Mouse (Mus musculus): ENCODE data around the gene Ube4a. TPM values are rescaled to one million over a fixed set of nuclear protein-coding genes. Genes with fewer than 3 reads are reported as not detected.

The Ube4a gene
- polyA plus RNA-seq, 1 experiment from 2014 or later, result 38.2 TPM

- no peaks in the 10 kb centered on the region for H3K9me3 ChIP-seq (ENCODE audit: control insufficient read depth, low read length)
- no peaks in the 10 kb centered on the region for H3K36me3 ChIP-seq (ENCODE audit: control insufficient read depth, insufficient read depth, low read length)
- no peak overlapping the region for H3K27ac ChIP-seq (ENCODE audit: low read depth, low read length)
- no peaks in the 10 kb centered on the region for H3K27me3 ChIP-seq (ENCODE audit: control insufficient read depth, insufficient read depth, low read length)
- no peak overlapping the region for H3K4me3 ChIP-seq (ENCODE audit: low read depth, low read length)
- ATAC-seq (ENCODE audit: insufficient read depth, low FRiP score, low TSS enrichment), result no peak
- no peaks in the 10 kb centered on the region for H3K4me1 ChIP-seq (ENCODE audit: control insufficient read depth, insufficient read depth, low read length)
- DNase-seq (ENCODE audit: low spot score), result no peak
- H3K4me2 ChIP-seq (ENCODE audit: low read depth), result no peak overlapping the region
- 79% methylated on average over 14 of the region's 14 CpGs for WGBS
- no peak overlapping the region for H3K9ac ChIP-seq (ENCODE audit: low read length)
Measured at GRCm38 (mm10) chr9:44986242-44986781, 20.9 kb upstream of the Ube4a start.

- Histone ChIP-seq H3K27me3 (ENCODE audit: control insufficient read depth, insufficient read depth, low read length) (no peaks in the 10 kb centered on the region), H3K4me3 (ENCODE audit: low read depth, low read length) (no peak overlapping the region), H3K36me3 (ENCODE audit: control insufficient read depth, insufficient read depth, low read length) (no peaks in the 10 kb centered on the region), H3K4me2 (ENCODE audit: low read depth) (no peak overlapping the region), H3K4me1 (ENCODE audit: control insufficient read depth, insufficient read depth, low read length) (no peaks in the 10 kb centered on the region), H3K9ac (ENCODE audit: low read length) (no peak overlapping the region), H3K27ac (ENCODE audit: low read depth, low read length) (no peak overlapping the region), H3K9me3 (ENCODE audit: control insufficient read depth, low read length) (no peaks in the 10 kb centered on the region)
- 76% methylated on average over 3 of the region's 3 CpGs for WGBS
- no peak for ATAC-seq (ENCODE audit: insufficient read depth, low FRiP score, low TSS enrichment)
- DNase-seq (ENCODE audit: low spot score), result no peak
Measured at GRCm38 (mm10) chr9:44985721-44986161, 20.3 kb upstream of the Ube4a start.

GRCm38 (mm10) chr9:44983001-44983400 is 17.6 kb upstream of the Ube4a start:
- H3K36me3 ChIP-seq (ENCODE audit: control insufficient read depth, insufficient read depth, low read length), result no peaks in the 10 kb centered on the region
- H3K27ac ChIP-seq (ENCODE audit: low read depth, low read length), result no peak overlapping the region
- no peak for DNase-seq (ENCODE audit: low spot score)
- H3K9me3 ChIP-seq (ENCODE audit: control insufficient read depth, low read length), result no peaks in the 10 kb centered on the region
- 82% methylated on average over 2 of the region's 2 CpGs for WGBS
- no peak overlapping the region for H3K9ac ChIP-seq (ENCODE audit: low read length)
- ATAC-seq (ENCODE audit: insufficient read depth, low FRiP score, low TSS enrichment), result no peak
- H3K4me3 ChIP-seq (ENCODE audit: low read depth, low read length), result no peak overlapping the region
- no peak overlapping the region for H3K4me2 ChIP-seq (ENCODE audit: low read depth)
- no peaks in the 10 kb centered on the region for H3K27me3 ChIP-seq (ENCODE audit: control insufficient read depth, insufficient read depth, low read length)
- H3K4me1 ChIP-seq (ENCODE audit: control insufficient read depth, insufficient read depth, low read length), result no peaks in the 10 kb centered on the region

GRCm38 (mm10) chr9:44982531-44982930 is 17.1 kb upstream of the Ube4a start:
- no peak overlapping the region for H3K4me3 ChIP-seq (ENCODE audit: low read depth, low read length)
- H3K27me3 ChIP-seq (ENCODE audit: control insufficient read depth, insufficient read depth, low read length), result no peaks in the 10 kb centered on the region
- no peak overlapping the region for H3K27ac ChIP-seq (ENCODE audit: low read depth, low read length)
- no peaks in the 10 kb centered on the region for H3K36me3 ChIP-seq (ENCODE audit: control insufficient read depth, insufficient read depth, low read length)
- ATAC-seq (ENCODE audit: insufficient read depth, low FRiP score, low TSS enrichment) (no peak), DNase-seq (ENCODE audit: low spot score) (no peak)
- H3K9me3 ChIP-seq (ENCODE audit: control insufficient read depth, low read length), result no peaks in the 10 kb centered on the region
- 81% methylated on average over 3 of the region's 3 CpGs for WGBS
- H3K4me2 ChIP-seq (ENCODE audit: low read depth), result no peak overlapping the region
- H3K9ac ChIP-seq (ENCODE audit: low read length), result no peak overlapping the region
- no peaks in the 10 kb centered on the region for H3K4me1 ChIP-seq (ENCODE audit: control insufficient read depth, insufficient read depth, low read length)

- 93% methylated on average over 8 of the region's 8 CpGs for WGBS
- Histone ChIP-seq H3K9me3 (ENCODE audit: control insufficient read depth, low read length) (no peaks in the 10 kb centered on the region), H3K9ac (ENCODE audit: low read length) (no peak overlapping the region), H3K27ac (ENCODE audit: low read depth, low read length) (no peak overlapping the region), H3K4me1 (ENCODE audit: control insufficient read depth, insufficient read depth, low read length) (no peaks in the 10 kb centered on the region), H3K36me3 (ENCODE audit: control insufficient read depth, insufficient read depth, low read length) (no peaks in the 10 kb centered on the region), H3K4me2 (ENCODE audit: low read depth) (no peak overlapping the region), H3K27me3 (ENCODE audit: control insufficient read depth, insufficient read depth, low read length) (no peaks in the 10 kb centered on the region), H3K4me3 (ENCODE audit: low read depth, low read length) (no peak overlapping the region)
- ATAC-seq (ENCODE audit: insufficient read depth, low FRiP score, low TSS enrichment) (no peak), DNase-seq (ENCODE audit: low spot score) (no peak)
Measured at GRCm38 (mm10) chr9:44982081-44982480, 16.7 kb upstream of the Ube4a start.

- Histone ChIP-seq H3K9me3 (ENCODE audit: control insufficient read depth, low read length) (no peaks in the 10 kb centered on the region), H3K27me3 (ENCODE audit: control insufficient read depth, insufficient read depth, low read length) (no peaks in the 10 kb centered on the region), H3K4me3 (ENCODE audit: low read depth, low read length) (no peak within 1 kb of the TSS), H3K4me2 (ENCODE audit: low read depth) (no peak within 1 kb of the TSS), H3K36me3 (ENCODE audit: control insufficient read depth, insufficient read depth, low read length) (no peaks in the 10 kb centered on the region), H3K9ac (ENCODE audit: low read length) (no peak within 1 kb of the TSS), H3K27ac (ENCODE audit: low read depth, low read length) (no peak within 1 kb of the TSS), H3K4me1 (ENCODE audit: control insufficient read depth, insufficient read depth, low read length) (no peaks in the 10 kb centered on the region)
- WGBS, result 81% methylated on average over 4 of the region's 4 CpGs
- DNase-seq (ENCODE audit: low spot score), result no peak
- ATAC-seq (ENCODE audit: insufficient read depth, low FRiP score, low TSS enrichment), result no peak
Measured at GRCm38 (mm10) chr9:44981676-44982075, 16.3 kb upstream of the Ube4a start, which contains the start of gene Cd3d. Cd3d (plus strand) TSS chr9:44981786.

GRCm38 (mm10) chr9:44981104-44981503 is 15.7 kb upstream of the Ube4a start:
- DNase-seq (ENCODE audit: low spot score) (no peak), ATAC-seq (ENCODE audit: insufficient read depth, low FRiP score, low TSS enrichment) (no peak)
- no peaks in the 10 kb centered on the region for H3K9me3 ChIP-seq (ENCODE audit: control insufficient read depth, low read length)
- 79% methylated on average over 2 of the region's 2 CpGs for WGBS
- no peaks in the 10 kb centered on the region for H3K36me3 ChIP-seq (ENCODE audit: control insufficient read depth, insufficient read depth, low read length)
- H3K4me1 ChIP-seq (ENCODE audit: control insufficient read depth, insufficient read depth, low read length), result no peaks in the 10 kb centered on the region
- H3K4me3 ChIP-seq (ENCODE audit: low read depth, low read length), result no peak overlapping the region
- no peak overlapping the region for H3K4me2 ChIP-seq (ENCODE audit: low read depth)
- H3K27me3 ChIP-seq (ENCODE audit: control insufficient read depth, insufficient read depth, low read length), result no peaks in the 10 kb centered on the region
- H3K27ac ChIP-seq (ENCODE audit: low read depth, low read length), result no peak overlapping the region
- no peak overlapping the region for H3K9ac ChIP-seq (ENCODE audit: low read length)

- ATAC-seq (ENCODE audit: insufficient read depth, low FRiP score, low TSS enrichment) (no peak), DNase-seq (ENCODE audit: low spot score) (no peak)
- Histone ChIP-seq H3K4me3 (ENCODE audit: low read depth, low read length) (no peak within 1 kb of the TSS), H3K9me3 (ENCODE audit: control insufficient read depth, low read length) (no peaks in the 10 kb centered on the region), H3K4me2 (ENCODE audit: low read depth) (no peak within 1 kb of the TSS), H3K9ac (ENCODE audit: low read length) (no peak within 1 kb of the TSS), H3K27me3 (ENCODE audit: control insufficient read depth, insufficient read depth, low read length) (no peaks in the 10 kb centered on the region), H3K4me1 (ENCODE audit: control insufficient read depth, insufficient read depth, low read length) (no peaks in the 10 kb centered on the region), H3K27ac (ENCODE audit: low read depth, low read length) (no peak within 1 kb of the TSS), H3K36me3 (ENCODE audit: control insufficient read depth, insufficient read depth, low read length) (no peaks in the 10 kb centered on the region)
- WGBS, result 73% methylated on average over 3 of the region's 3 CpGs
Measured at GRCm38 (mm10) chr9:44980242-44980641, 14.8 kb upstream of the Ube4a start, which contains the start of gene Cd3g. Cd3g (minus strand) TSS chr9:44980431.

GRCm38 (mm10) chr9:44979806-44980205 is 14.4 kb upstream of the Ube4a start:
- no peaks in the 10 kb centered on the region for H3K4me1 ChIP-seq (ENCODE audit: control insufficient read depth, insufficient read depth, low read length)
- H3K27ac ChIP-seq (ENCODE audit: low read depth, low read length), result no peak overlapping the region
- no peaks in the 10 kb centered on the region for H3K36me3 ChIP-seq (ENCODE audit: control insufficient read depth, insufficient read depth, low read length)
- ATAC-seq (ENCODE audit: insufficient read depth, low FRiP score, low TSS enrichment) (no peak), DNase-seq (ENCODE audit: low spot score) (no peak)
- no peak overlapping the region for H3K4me2 ChIP-seq (ENCODE audit: low read depth)
- H3K9ac ChIP-seq (ENCODE audit: low read length), result no peak overlapping the region
- 79% methylated on average over 7 of the region's 7 CpGs for WGBS
- H3K27me3 ChIP-seq (ENCODE audit: control insufficient read depth, insufficient read depth, low read length), result no peaks in the 10 kb centered on the region
- H3K9me3 ChIP-seq (ENCODE audit: control insufficient read depth, low read length), result no peaks in the 10 kb centered on the region
- no peak overlapping the region for H3K4me3 ChIP-seq (ENCODE audit: low read depth, low read length)

Data from neural tube, embryonic 11.5 days (tissue).